Mouse (Mus musculus): Measurements from ENCODE around the gene Adam10. TPM values are rescaled to one million over a fixed set of nuclear protein-coding genes. Genes with fewer than 3 reads are reported as not detected.

Gene Adam10
- polyA plus RNA-seq, 1 experiment from 2014 or later, result 73.4 TPM

DNA sequence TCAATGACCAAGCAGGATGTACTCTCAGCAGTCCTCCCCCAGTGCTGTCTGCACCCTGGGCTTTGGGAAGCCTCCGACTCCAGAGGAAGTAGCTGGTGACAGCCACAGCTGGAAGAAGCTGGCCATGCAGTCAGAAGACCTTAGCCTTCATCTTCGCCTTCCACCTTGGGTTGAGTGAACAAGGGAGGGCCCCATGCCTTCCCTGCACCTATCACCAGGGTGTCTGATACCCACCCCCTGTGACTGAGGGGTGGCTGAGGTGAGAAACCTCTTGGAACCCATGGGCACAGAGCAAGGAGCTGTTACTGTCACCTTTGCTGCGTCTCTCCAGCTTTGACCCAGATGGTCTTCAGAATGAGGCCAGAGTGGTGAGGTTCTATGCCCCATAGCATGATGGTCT, 123.0 kb downstream of the Adam10 start:
- no peak overlapping the region for H3K9ac ChIP-seq
- no peak overlapping the region for H3K27ac ChIP-seq
- WGBS, result 95% methylated on average over 3 of the region's 3 CpGs
- H3K27me3 ChIP-seq, result no peaks in the 10 kb centered on the region
- peaks cover 6% of the 10 kb centered on the region for H3K4me1 ChIP-seq (replicated peaks)
- no peaks in the 10 kb centered on the region for H3K36me3 ChIP-seq
- no peak overlapping the region for H3K4me3 ChIP-seq
- H3K4me2 ChIP-seq, result no peak overlapping the region
- ATAC-seq (ENCODE audit: low FRiP score), result no peak
- H3K9me3 ChIP-seq, result no peaks in the 10 kb centered on the region

DNA sequence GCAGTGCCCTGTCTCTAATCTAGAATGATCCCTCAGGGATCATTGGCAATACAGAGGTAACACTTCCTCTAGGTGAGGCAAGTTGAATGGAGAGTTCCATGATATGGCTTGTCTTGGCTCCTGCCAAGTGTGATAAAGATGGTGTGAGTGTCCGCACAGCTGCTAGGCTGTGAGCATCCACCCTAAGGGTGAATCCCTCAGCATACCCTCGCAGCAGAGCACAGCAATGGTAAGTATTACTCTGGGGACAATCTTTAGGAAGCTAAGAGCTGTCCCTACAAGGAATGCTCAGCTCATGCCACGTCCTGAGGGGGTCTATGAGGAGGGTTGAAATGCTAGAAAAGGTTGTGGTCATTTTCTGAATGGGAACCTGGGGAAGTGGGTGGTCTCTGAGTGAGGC, 124.0 kb downstream of the Adam10 start:
- 76% methylated on average over 3 of the region's 3 CpGs for WGBS
- no peak overlapping the region for H3K4me2 ChIP-seq
- no peak overlapping the region for H3K4me3 ChIP-seq

GRCm38 (mm10) chr9:70806069-70806468, 127.3 kb downstream of the Adam10 start:
- Histone ChIP-seq H3K27ac (no peak overlapping the region), H3K9ac (no peak overlapping the region), H3K9me3 (no peaks in the 10 kb centered on the region), H3K4me1 (replicated peaks) (0 out of 2 replicates have a peak, but pooled peaks cover 11% of the 10 kb centered on the region), H3K4me2 (no peak overlapping the region), H3K4me3 (no peak overlapping the region), H3K27me3 (no peaks in the 10 kb centered on the region), H3K36me3 (no peaks in the 10 kb centered on the region)
- WGBS, result 84% methylated on average over 1 of the region's 1 CpGs
- ATAC-seq (ENCODE audit: low FRiP score), result no peak

More for the DNA sequence above, 124.0 kb downstream of the Adam10 start:
- ATAC-seq (ENCODE audit: low FRiP score), result no peak
- no peaks in the 10 kb centered on the region for H3K36me3 ChIP-seq
- H3K27me3 ChIP-seq, result no peaks in the 10 kb centered on the region
- no peak overlapping the region for H3K9ac ChIP-seq
- H3K27ac ChIP-seq, result no peak overlapping the region
- no peaks in the 10 kb centered on the region for H3K9me3 ChIP-seq
- H3K4me1 ChIP-seq (replicated peaks), result peaks cover 11% of the 10 kb centered on the region

DNA sequence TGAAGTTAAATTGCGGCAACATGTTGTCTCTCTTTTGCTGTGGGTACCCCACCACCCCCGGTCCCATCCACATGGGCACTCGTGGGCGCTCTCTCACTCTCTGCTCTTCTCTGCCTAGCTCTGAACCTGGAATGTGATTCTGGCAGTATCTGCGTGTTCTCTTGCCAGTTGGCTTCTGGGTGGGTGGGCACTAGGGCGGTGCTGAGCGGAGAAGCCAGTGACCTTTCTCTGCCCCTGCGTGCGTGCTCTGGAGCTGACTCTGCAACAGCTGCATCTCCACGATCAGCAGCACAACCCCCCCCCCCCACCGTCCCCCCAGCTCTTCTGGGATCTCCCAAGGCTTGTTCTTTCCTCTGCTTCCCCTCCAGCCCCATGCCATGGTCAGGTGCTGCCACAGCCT, 128.9 kb downstream of the Adam10 start:
- Histone ChIP-seq H3K4me2 (no peak overlapping the region), H3K9me3 (no peaks in the 10 kb centered on the region), H3K27ac (no peak overlapping the region), H3K4me1 (replicated peaks) (0 out of 2 replicates have a peak, but pooled peaks cover 11% of the 10 kb centered on the region), H3K36me3 (no peaks in the 10 kb centered on the region), H3K4me3 (no peak overlapping the region), H3K9ac (no peak overlapping the region), H3K27me3 (no peaks in the 10 kb centered on the region)
- 56% methylated on average over 11 of the region's 11 CpGs for WGBS
- no peak for ATAC-seq (ENCODE audit: low FRiP score)

DNA sequence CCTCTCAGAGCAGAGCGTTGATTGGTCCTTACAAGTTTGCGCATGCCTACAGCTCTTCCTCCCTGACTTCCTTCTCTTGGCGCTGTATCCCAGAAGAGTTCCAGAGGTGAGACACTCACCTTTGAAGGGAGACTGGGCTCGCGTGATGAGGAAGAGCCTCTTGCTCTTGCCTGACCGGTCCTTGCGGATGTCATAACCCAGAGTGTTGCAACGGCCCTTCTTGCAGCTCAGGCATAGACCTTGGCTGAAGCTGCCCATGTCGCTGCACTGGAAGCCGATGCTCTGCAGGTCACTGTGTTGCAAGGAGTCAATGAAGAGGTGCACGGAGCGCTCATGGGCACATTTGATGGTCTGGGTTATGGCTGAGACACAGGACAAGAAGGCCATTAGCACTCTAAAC, 133.8 kb downstream of the Adam10 start:
- no peak for ATAC-seq (ENCODE audit: low FRiP score)
- 95% methylated on average over 12 of the region's 12 CpGs for WGBS

GRCm38 (mm10) chr9:70816701-70817305, 138.0 kb downstream of the Adam10 start:
- H3K4me3 ChIP-seq, result no peak overlapping the region
- H3K9me3 ChIP-seq, result no peaks in the 10 kb centered on the region
- 53% methylated on average over 14 of the region's 14 CpGs for WGBS

More for the DNA sequence above, 133.8 kb downstream of the Adam10 start:
- no peaks in the 10 kb centered on the region for H3K27me3 ChIP-seq
- no peaks in the 10 kb centered on the region for H3K9me3 ChIP-seq
- H3K4me3 ChIP-seq, result no peak overlapping the region
- no peak overlapping the region for H3K27ac ChIP-seq
- H3K36me3 ChIP-seq, result no peaks in the 10 kb centered on the region
- peaks cover 24% of the 10 kb centered on the region for H3K4me1 ChIP-seq (replicated peaks)
- no peak overlapping the region for H3K4me2 ChIP-seq
- no peak overlapping the region for H3K9ac ChIP-seq

DNA sequence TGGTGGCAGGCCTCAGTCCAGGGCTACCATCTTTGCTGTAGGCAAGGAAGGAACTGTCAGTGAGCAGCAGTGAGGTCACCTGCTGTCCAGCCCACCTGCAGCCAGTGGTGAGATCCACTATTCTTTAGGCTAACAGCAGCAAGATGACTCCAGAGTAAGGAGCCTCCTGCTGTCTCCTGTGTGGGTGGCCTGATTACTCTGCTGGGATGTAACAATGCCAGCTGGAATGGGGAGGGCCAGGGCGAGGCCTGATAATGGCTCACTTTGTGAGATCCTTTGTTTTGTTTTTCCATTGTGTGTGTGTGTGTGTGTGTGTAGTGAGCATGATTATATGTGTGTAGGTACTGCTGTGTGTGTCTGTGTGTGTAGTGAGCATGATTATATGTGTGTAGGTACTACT, 138.6 kb downstream of the Adam10 start:
- WGBS, result 13% methylated on average over 1 of the region's 1 CpGs
- ATAC-seq (ENCODE audit: low FRiP score), result 0 out of 2 replicates have a peak, but pooled peaks have one; percentile 43
- no peak overlapping the region for H3K4me3 ChIP-seq
- peak overlapping the region; percentile 45 for H3K27ac ChIP-seq
- H3K4me1 ChIP-seq (replicated peaks), result peaks cover 17% of the 10 kb centered on the region
- no peaks in the 10 kb centered on the region for H3K36me3 ChIP-seq
- H3K4me2 ChIP-seq, result no peak overlapping the region
- H3K9ac ChIP-seq, result no peak overlapping the region
- H3K27me3 ChIP-seq, result no peaks in the 10 kb centered on the region
- H3K9me3 ChIP-seq, result no peaks in the 10 kb centered on the region

More at GRCm38 (mm10) chr9:70816701-70817305, 138.0 kb downstream of the Adam10 start:
- Histone ChIP-seq H3K36me3 (no peaks in the 10 kb centered on the region), H3K4me1 (replicated peaks) (peaks cover 17% of the 10 kb centered on the region), H3K4me2 (no peak overlapping the region), H3K27me3 (no peaks in the 10 kb centered on the region), H3K9ac (no peak overlapping the region), H3K27ac (peak overlapping the region; percentile 45)
- peak; percentile 13; the same call in 1 of the 2 replicates for ATAC-seq (ENCODE audit: low FRiP score)

- Histone ChIP-seq H3K9me3 (no peaks in the 10 kb centered on the region), H3K4me1 (replicated peaks) (peaks cover 17% of the 10 kb centered on the region), H3K4me3 (no peak overlapping the region), H3K27me3 (no peaks in the 10 kb centered on the region), H3K4me2 (no peak overlapping the region), H3K36me3 (no peaks in the 10 kb centered on the region), H3K27ac (no peak overlapping the region), H3K9ac (no peak overlapping the region)
- WGBS, result 86% methylated on average over 14 of the region's 14 CpGs
- no peak for ATAC-seq (ENCODE audit: low FRiP score)
Observed at GRCm38 (mm10) chr9:70818739-70819138, 139.9 kb downstream of the Adam10 start.

DNA sequence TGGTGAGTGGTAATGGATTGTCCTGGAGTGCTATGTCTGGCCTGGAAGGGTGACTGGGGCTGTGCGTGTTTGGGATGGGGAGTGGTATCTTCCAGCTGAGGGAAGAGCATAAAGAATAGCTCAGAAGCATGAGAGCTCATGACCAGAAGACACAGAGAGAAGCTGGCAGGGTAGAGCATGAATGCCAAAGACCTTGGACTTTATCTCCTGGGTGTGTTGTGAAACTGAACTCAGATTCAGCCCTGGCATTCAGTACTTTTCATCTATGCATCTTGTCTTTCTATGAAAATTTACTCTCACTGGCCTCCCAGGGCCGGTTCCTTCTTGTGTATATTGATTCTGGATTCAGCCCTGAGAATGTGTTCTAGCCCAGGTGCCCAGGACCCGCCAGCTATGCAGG, 145.3 kb downstream of the Adam10 start:
- ATAC-seq (ENCODE audit: low FRiP score), result no peak
- Histone ChIP-seq H3K9ac (no peak overlapping the region), H3K4me3 (no peak overlapping the region), H3K27ac (no peak overlapping the region), H3K4me1 (replicated peaks) (no peaks in the 10 kb centered on the region), H3K36me3 (no peaks in the 10 kb centered on the region), H3K27me3 (no peaks in the 10 kb centered on the region), H3K4me2 (no peak overlapping the region), H3K9me3 (no peaks in the 10 kb centered on the region)
- 86% methylated on average over 3 of the region's 3 CpGs for WGBS

- WGBS, result 91% methylated on average over 6 of the region's 6 CpGs
- Histone ChIP-seq H3K9me3 (no peaks in the 10 kb centered on the region), H3K27me3 (no peaks in the 10 kb centered on the region), H3K9ac (no peak overlapping the region), H3K4me3 (no peak overlapping the region), H3K4me2 (no peak overlapping the region), H3K27ac (no peak overlapping the region), H3K4me1 (replicated peaks) (no peaks in the 10 kb centered on the region), H3K36me3 (no peaks in the 10 kb centered on the region)
- ATAC-seq (ENCODE audit: low FRiP score), result no peak
Observed at GRCm38 (mm10) chr9:70827911-70828310, 149.1 kb downstream of the Adam10 start.

Small RNAs within 50 kb of the gene (microRNA-seq; reads per million reads assigned to microRNA genes)
- not detected for gene Gm25149

Other genes starting within 250 kb of the Adam10 start
- 34.5 and 36.7 TPM in 2 replicates for gene Rnf111, start 175.3 kb upstream of the Adam10 start, polyA plus RNA-seq (2015; fragmentation: Nextera tagmentation; extraction: Ambion mirVana)
- gene Sltm, start 136.2 kb upstream of the Adam10 start, polyA plus RNA-seq (2015; fragmentation: Nextera tagmentation; extraction: Ambion mirVana), result 69.4 and 71.3 TPM in 2 replicates
- 0.29 and 0.41 TPM in 2 replicates for gene Gm10642, start 22.7 kb upstream of the Adam10 start, polyA plus RNA-seq (2015; fragmentation: Nextera tagmentation; extraction: Ambion mirVana)
- 17.4 and 20.4 TPM in 2 replicates for gene Mindy2, start 21.8 kb upstream of the Adam10 start, polyA plus RNA-seq (2015; fragmentation: Nextera tagmentation; extraction: Ambion mirVana)